Mouse (Mus musculus): Measurements from ENCODE around the gene Il17rb.

DNA sequence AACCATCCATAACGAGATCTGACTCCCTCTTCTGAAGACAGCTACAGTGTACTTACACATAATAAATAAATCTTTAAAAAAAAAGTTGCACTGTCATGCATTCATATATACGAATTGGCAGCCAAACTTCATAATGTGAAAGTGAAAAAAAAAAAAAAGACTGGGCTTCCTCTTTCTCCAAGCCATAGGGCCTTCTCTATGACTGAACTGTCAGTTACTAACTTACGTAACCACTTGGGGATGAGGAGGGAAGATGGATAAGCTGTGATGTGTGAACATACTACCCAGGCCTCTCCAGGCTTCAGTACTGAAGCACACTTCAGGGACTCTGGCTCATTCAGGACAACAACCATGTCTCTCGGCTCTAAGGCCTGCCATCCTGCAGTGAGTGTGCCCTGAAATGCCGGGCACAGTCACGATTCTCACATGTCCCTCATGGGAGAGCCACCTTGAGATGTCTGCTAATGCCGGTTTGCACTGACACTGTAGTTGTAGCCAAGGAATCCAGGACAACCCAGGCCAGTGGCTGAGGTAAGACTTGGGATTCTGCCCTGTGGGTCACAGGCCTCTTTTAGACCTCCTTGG is 34.8 kb upstream of the Il17rb start:
- TF ChIP-seq E2F4 (IDR thresholded peaks at IDR 0.05; ENCODE audit: insufficient read depth): no peak
- no peak for TF ChIP-seq MYOG (IDR thresholded peaks at IDR 0.05; ENCODE audit: control insufficient read depth in 1 of 3, insufficient read depth in 1 of 3, insufficient read length in 2 of 3, low read depth in 2 of 3)
- no peak for TF ChIP-seq CEBPB (IDR thresholded peaks at IDR 0.05; ENCODE audit: insufficient read depth, poor library complexity, severe bottlenecking)
- no peak for TF ChIP-seq TCF12 (IDR thresholded peaks at IDR 0.05; ENCODE audit: insufficient read depth, poor library complexity, severe bottlenecking)
- TF ChIP-seq POLR2A (IDR thresholded peaks at IDR 0.05; ENCODE audit: insufficient read length, low read depth): no peak
- TF ChIP-seq MAX (IDR thresholded peaks at IDR 0.05; ENCODE audit: low read depth): no peak
- no peak for TF ChIP-seq USF1 (IDR thresholded peaks at IDR 0.05; ENCODE audit: low read depth)
- TF ChIP-seq MYOD1 (IDR thresholded peaks at IDR 0.05; ENCODE audit: control insufficient read depth in 1 of 3, insufficient read length in 2 of 3, low read depth in 2 of 3): no peak
- no peak for TF ChIP-seq REST (IDR thresholded peaks at IDR 0.05; ENCODE audit: insufficient read depth, insufficient read length)
- TF ChIP-seq TCF3 (IDR thresholded peaks at IDR 0.05; ENCODE audit: insufficient read length, low read depth): no peak

All from myocyte (in vitro differentiated cells).